Mouse (Mus musculus) limb, embryonic 14.5 days (tissue): Measurements from ENCODE around the gene Tkt. TPM values are rescaled to one million over a fixed set of nuclear protein-coding genes. Genes with fewer than 3 reads are reported as not detected.

ENCODE experiments used
- ATAC-seq: fragments of 200-750 bp; cut with Nextera tagmentation; 2 replicates; pipeline ENCODE4 v1.8.0; 2017; ENCODE audit warnings: low read depth, moderate number of reproducible peaks, moderate TSS enrichment; ENCODE audit not compliant: low FRiP score
- DNase-seq: peaks from one replicate; pipeline ENCODE4 v3.0.0-alpha.2; 2015; ENCODE audit warnings: low spot score
- H3K27ac ChIP-seq: fragments of 300-500 bp; sonication (generic); replicated peaks from 2 replicates; pipeline ENCODE4 v1.5.1; 2014; ENCODE audit warnings: low read depth, mild to moderate bottlenecking, low read length, moderate library complexity, mixed read lengths
- H3K27me3 ChIP-seq: fragments of 300-500 bp; sonication (generic); 2 replicates; pipeline ENCODE4 v1.6.1; 2014; ENCODE audit warnings: low read length, mixed read lengths; ENCODE audit not compliant: control insufficient read depth, insufficient read depth
- H3K36me3 ChIP-seq: fragments of 300-500 bp; sonication (generic); 2 replicates; pipeline ENCODE4 v1.6.1; 2014; ENCODE audit warnings: mild to moderate bottlenecking, low read length, moderate library complexity, mixed read lengths; ENCODE audit not compliant: control insufficient read depth, insufficient read depth
- H3K4me1 ChIP-seq: fragments of 300-500 bp; sonication (generic); 2 replicates; pipeline ENCODE4 v1.6.1; 2014; ENCODE audit warnings: antibody characterized with exemption, low read length, mixed read lengths; ENCODE audit not compliant: control insufficient read depth, insufficient read depth
- H3K4me2 ChIP-seq: fragments of 300-500 bp; sonication (generic); replicated peaks from 2 replicates; pipeline ENCODE4 v1.6.1; 2014; ENCODE audit warnings: low read depth, mild to moderate bottlenecking, low read length, moderate library complexity; ENCODE audit not compliant: severe bottlenecking
- H3K4me3 ChIP-seq: fragments of 300-500 bp; sonication (generic); replicated peaks from 2 replicates; pipeline ENCODE4 v1.5.1; 2014; ENCODE audit warnings: low read length
- H3K9ac ChIP-seq: fragments of 300-500 bp; sonication (generic); 2 replicates; pipeline ENCODE4 v1.6.1; 2014; ENCODE audit warnings: mild to moderate bottlenecking, low read depth, low read length, moderate library complexity; ENCODE audit not compliant: severe bottlenecking
- H3K9me3 ChIP-seq: fragments of 300-500 bp; sonication (generic); 2 replicates; pipeline ENCODE4 v1.6.1; 2016; ENCODE audit warnings: low read length; ENCODE audit not compliant: control insufficient read depth
- POLR2A ChIP-seq: fragments of 200-500 bp; IDR thresholded peaks from 2 replicates; pipeline ENCODE4 v1.8.0; 2012; ENCODE audit warnings: inconsistent platforms, mild to moderate bottlenecking, moderate library complexity, borderline replicate concordance; ENCODE audit not compliant: insufficient read depth, insufficient read length; ENCODE audit errors: extremely low read depth
- WGBS: fragments of 180-500 bp; shearing (Covaris S2); extraction: QIAGEN DNeasy Blood & Tissue Kit; methylation state at CpG from one replicate; pipeline ENCODE4 v1.1.7; 2014; 5-methylcytosine and 5-hydroxymethylcytosine counted together
- polyA plus RNA-seq, 2 experiments: library from polyadenylated mRNA; depleted of rRNA in 1 of 2; stranded (reverse) in 1 of 2; unstranded in 1 of 2; fragments of >200 nt; fragmentation: Nextera tagmentation in 1 of 2; extraction: Ambion mirVana in 1 of 2; gene quantifications; 2 replicates each; pipeline versions ENCODE4 v1.2.1 to v1.2.3; 2012 to 2014

Gene Tkt
- polyA plus RNA-seq, 2 experiments: 107 to 195 TPM

DNA sequence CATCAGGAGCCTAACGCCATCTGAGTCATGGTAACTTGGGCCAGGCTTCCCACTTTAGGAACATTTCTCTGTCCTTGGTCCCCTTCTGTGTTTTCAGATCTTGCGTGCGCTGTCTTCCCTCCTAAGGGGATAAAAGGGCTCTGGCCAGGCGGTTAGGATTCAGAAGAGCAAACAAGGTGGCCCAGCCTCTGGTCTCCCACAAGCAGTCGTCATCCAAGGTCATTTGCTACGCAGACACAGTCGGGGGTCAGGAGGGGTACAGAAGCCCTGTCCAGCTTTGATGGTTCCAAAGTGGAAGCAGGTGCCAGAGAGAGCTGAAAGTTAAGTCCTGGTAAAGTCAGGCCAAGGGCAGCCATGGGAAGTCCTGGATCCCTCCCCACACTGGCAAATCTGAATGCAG, 42.8 kb downstream of the Tkt start:
- DNase-seq: no peak
- Histone ChIP-seq H3K27me3 (no peaks in the 10 kb centered on the region), H3K9ac (no peak overlapping the region), H3K4me1 (peaks cover 33% of the 10 kb centered on the region), H3K36me3 (peaks cover 10% of the 10 kb centered on the region), H3K4me2 (no peak overlapping the region), H3K9me3 (no peaks in the 10 kb centered on the region), H3K27ac (no peak overlapping the region), H3K4me3 (no peak overlapping the region)
- no peak for ATAC-seq
- WGBS: 60% methylated on average over 7 of the region's 7 CpGs
- TF ChIP-seq POLR2A: no peak

DNA sequence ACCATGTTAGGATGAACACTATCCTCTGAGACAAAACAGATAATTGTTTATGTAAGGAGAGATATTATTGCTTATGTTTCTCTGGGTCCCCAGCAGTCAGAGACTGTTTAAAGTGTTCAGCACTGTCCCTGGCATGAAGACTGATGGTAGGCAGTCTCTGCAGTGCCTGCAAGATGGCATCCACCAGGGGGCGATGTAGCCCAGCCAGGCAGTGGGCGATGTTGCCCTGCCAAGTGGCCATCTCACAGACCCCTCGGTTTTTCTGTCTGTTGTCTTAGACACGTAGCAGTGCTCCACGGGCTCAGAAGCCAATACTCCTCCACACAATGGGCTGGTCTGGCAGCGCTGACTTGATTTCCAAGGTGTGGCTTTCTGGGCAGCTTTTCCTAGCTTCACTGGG, 43.3 kb downstream of the Tkt start:
- Histone ChIP-seq H3K27me3 (no peaks in the 10 kb centered on the region), H3K4me1 (peaks cover 33% of the 10 kb centered on the region), H3K4me2 (no peak overlapping the region), H3K27ac (no peak overlapping the region), H3K9ac (no peak overlapping the region), H3K9me3 (no peaks in the 10 kb centered on the region), H3K36me3 (peaks cover 12% of the 10 kb centered on the region), H3K4me3 (no peak overlapping the region)
- TF ChIP-seq POLR2A: no peak
- 17% methylated on average over 6 of the region's 6 CpGs for WGBS
- ATAC-seq (no peak), DNase-seq (peak; percentile 68)

DNA sequence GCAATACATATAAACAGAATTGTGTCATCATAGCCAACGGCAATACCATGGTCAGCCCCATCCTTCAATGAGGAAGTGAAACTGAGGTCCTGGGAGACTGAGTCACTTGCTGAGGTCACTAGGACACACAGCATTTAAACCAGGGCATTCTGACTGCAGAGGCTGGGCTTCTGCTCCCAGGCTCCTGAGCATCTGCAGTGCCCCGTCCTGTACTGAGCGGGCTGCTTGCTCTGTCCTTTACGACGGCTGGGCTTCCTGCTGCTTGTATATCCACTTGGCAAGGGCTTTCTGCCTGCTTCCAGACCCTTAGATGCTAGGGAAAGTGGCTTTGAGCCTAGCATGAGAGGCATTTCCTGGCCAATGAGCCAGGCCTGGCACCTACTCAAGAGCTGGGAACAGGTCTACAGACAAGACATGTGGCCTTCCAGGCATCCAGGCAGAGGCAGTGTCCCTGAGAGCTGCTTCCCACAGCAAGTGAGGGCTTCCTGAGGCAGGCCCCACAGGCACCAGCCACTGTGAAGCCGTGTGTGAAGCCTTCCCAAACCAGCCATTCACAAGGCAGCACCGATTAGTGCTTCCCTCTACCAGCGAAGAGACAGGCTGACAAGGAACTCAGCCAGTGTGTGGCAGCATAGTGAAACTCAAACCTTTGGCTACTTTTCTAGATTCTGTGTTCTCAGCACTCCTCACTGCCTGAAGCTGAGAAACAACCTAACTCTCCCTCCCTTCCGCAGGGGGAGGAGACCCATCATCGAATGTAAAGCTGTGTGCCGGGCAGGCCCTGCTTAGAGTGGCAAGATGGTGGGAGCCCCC, 45.3 kb downstream of the Tkt start:
- peak; percentile 27; the same call in 1 of the 2 replicates for ATAC-seq
- H3K4me1 ChIP-seq: peaks cover 21% of the 10 kb centered on the region
- H3K36me3 ChIP-seq: peaks cover 33% of the 10 kb centered on the region
- DNase-seq: peak; percentile 68
- no peak for TF ChIP-seq POLR2A
- no peaks in the 10 kb centered on the region for H3K9me3 ChIP-seq
- H3K9ac ChIP-seq: peak overlapping the region; percentile 31; the same call in 1 of the 2 replicates
- no peaks in the 10 kb centered on the region for H3K27me3 ChIP-seq
- no peak overlapping the region for H3K4me2 ChIP-seq
- H3K4me3 ChIP-seq: no peak overlapping the region
- 20% methylated on average over 11 of the region's 11 CpGs for WGBS
- H3K27ac ChIP-seq: peak overlapping the region; percentile 84

DNA sequence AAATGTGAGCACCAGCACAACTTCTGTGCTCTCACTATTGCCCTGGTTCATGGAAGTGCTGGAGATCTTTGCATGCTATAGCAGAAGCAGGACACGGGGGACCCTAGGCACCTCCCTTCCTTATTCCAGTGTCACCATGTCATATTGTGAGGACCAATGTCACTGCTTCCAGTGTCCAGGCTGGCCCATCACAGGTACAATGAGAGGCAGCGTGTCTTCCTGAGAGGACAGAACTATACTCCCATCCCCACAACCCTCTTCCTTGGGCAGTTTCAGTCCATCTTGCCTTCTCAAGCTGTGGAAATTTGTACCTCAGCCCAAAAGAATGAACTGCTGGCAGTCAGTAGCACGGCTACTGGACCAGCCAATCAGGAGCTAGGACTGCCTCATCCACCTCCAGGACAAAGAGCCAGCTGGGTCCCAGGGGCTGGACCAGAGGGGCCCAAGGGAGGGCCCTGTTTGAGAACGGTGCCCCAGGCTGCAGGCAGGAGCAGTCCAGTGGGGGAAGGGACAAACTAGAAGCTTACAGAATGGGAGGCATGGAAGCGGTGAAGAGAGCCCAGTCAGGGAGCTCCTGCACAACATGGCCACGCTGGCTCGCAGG, 46.0 kb downstream of the Tkt start:
- TF ChIP-seq POLR2A: no peak
- Histone ChIP-seq H3K4me1 (peaks cover 21% of the 10 kb centered on the region), H3K9me3 (no peaks in the 10 kb centered on the region), H3K27ac (peak overlapping the region; percentile 84), H3K27me3 (no peaks in the 10 kb centered on the region), H3K9ac (no peak overlapping the region), H3K4me2 (no peak overlapping the region), H3K4me3 (no peak overlapping the region), H3K36me3 (peaks cover 40% of the 10 kb centered on the region)
- DNase-seq (peak; percentile 67), ATAC-seq (peak; percentile 74)
- whole genome bisulfite sequencing: 41% methylated on average over 7 of the region's 7 CpGs

DNA sequence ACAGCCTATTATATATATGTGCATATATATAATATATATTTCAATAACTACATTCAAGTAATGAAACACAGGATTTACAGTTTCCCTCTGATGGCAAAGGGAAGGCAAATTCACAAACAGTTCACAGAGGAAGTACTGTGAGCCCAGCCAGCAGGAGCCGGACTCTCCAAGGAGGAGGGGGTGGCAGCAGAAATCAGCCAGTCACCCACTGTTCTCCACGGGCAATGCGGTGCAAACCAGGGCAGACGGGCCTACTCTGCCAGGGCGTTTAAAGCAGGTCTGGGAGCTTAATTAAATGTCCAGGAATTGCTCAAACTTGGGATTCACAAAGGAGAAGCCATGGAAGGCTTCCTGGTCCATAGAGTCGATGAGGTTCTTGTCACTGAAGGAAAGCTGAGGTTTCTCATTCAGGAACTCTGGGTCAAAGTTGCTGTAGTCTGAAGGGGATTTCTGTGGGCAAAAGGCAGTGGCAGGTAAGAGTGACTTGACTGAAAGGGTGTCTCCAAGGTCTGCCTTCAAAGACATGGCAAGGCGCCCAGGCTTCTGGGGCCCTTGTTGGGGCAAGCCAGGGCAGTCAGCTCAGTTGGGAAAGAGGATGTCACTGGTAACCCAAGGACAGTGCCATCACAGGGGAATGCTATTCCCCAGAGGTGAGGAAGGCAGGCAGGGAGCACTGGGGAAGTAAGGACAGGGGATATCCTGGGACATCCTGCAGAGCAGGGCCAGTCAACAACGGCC, 47.6 kb downstream of the Tkt start:
- H3K27ac ChIP-seq: no peak overlapping the region
- no peak for ATAC-seq
- no peaks in the 10 kb centered on the region for H3K9me3 ChIP-seq
- no peak for TF ChIP-seq POLR2A
- H3K9ac ChIP-seq: no peak overlapping the region
- peaks cover 51% of the 10 kb centered on the region for H3K36me3 ChIP-seq
- 81% methylated on average over 8 of the region's 8 CpGs for WGBS
- no peak overlapping the region for H3K4me2 ChIP-seq
- no peaks in the 10 kb centered on the region for H3K27me3 ChIP-seq
- DNase-seq: no peak
- H3K4me3 ChIP-seq: no peak overlapping the region
- peaks cover 21% of the 10 kb centered on the region for H3K4me1 ChIP-seq
